Mouse (Mus musculus) CD4-positive, CD25-positive, alpha-beta regulatory T cell, adult 2 months (primary cell): ENCODE data around the gene Vmn1r188.
"Not testable (repeated sequence)": the region's sequence is repeated elsewhere in the genome, so short reads cannot be mapped to it uniquely, and the experiment has no call there.

Experiments used
- DNase-seq: peaks from one replicate; pipeline ENCODE4 v3.0.0-alpha.2; 2012; ENCODE audit warnings: low read depth, low spot score

Vmn1r188 gene

DNA sequence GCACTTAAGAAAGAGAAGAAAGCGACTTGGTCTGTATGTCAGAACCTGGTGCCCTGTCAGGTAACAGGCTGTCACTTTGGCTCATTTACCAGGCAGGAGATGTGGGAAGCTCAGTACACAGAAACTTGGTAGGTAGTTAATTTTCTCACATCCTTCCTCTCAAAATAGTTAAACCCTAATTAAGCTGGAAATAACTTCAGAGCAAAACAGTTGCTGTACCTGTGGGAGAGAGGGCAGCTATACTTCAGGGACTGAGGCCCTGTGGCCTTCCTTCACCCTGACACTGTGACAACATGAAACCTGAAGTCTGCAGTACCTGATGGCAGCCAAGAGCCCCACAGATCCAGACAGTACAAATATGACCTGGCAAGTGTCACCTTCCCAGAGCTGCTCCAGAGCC is at the start of gene Vmn1r188:
Gene Vmn1r188, plus strand, starts transcription at position 301 of the 400 bp plus-strand sequence.
- DNase-seq: not testable (repeated sequence)

DNA sequence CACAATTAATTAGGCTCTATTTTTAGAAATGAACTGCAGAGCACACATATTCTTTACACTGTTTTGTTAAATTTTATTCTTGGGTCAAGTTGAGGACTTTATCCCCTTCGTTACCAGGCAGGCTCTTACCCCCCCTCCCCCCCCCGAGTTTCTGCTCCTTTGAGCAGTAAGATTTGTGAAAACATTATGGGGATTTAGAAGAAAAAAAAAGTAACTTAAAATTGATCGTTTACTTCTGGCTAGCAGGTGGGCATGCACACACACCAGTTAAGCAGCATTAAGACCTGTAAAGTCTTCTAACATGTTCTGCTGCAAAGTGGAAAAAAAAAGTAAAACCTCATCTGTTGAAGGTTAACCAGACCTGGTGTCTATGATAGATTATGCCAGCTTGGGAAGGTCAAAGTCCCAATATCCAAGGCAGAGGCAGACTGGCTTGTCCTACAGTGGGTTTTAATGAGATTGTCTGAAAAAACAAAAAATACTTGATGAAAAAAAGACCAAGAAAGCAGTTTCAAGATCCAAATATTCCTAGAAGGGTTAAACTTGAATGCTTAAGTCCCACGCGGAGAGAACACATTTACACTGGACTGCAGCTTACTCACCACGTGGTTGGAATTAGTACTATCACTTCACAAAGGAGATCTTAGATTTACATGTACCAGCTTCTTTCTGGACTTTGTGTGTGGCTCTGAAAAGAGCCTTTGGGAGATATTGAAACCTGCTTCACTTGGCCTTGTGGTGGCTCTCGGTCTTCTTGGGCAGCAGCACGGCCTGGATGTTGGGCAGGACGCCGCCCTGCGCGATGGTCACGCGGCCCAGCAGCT is 49.6 kb upstream of the Vmn1r188 start:
- no peak for DNase-seq

DNA sequence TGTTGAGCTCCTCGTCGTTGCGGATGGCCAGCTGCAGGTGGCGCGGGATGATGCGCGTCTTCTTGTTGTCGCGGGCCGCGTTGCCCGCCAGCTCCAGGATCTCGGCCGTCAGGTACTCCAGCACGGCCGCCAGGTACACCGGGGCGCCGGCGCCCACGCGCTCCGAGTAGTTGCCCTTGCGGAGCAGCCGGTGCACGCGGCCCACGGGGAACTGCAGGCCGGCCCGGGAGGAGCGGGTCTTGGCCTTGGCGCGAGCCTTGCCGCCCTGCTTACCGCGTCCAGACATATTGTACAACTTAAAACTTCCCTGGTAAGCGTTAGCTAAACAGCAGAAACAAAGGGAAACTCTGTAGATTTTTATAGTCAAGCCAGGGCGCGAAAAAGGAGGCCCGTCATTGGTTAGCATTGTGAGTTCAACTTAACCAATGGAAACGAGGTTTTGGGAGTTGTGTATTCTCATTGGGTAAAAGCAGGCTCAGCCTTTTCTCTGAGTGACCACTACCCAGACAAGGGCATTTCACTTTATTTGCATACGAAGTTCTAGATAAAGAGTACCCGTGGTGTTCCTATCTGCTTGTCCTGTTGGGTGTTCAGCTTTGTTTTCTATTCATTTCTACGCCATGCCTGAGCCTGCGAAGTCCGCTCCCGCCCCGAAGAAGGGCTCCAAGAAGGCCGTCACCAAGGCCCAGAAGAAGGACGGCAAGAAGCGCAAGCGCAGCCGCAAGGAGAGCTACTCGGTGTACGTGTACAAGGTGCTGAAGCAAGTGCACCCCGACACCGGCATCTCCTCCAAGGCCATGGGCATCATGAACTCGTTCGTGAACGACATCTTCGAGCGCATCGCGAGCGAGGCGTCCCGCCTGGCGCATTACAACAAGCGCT is 48.7 kb upstream of the Vmn1r188 start, which contains the start of the genes Hist1h2ah and Hist1h2bk:
Gene Hist1h2ah, minus strand, starts transcription at position 302 of the 882 bp plus-strand sequence.
Gene Hist1h2bk, plus strand, starts transcription at position 604 of the 882 bp plus-strand sequence.
- peak; percentile 89 for DNase-seq

DNA sequence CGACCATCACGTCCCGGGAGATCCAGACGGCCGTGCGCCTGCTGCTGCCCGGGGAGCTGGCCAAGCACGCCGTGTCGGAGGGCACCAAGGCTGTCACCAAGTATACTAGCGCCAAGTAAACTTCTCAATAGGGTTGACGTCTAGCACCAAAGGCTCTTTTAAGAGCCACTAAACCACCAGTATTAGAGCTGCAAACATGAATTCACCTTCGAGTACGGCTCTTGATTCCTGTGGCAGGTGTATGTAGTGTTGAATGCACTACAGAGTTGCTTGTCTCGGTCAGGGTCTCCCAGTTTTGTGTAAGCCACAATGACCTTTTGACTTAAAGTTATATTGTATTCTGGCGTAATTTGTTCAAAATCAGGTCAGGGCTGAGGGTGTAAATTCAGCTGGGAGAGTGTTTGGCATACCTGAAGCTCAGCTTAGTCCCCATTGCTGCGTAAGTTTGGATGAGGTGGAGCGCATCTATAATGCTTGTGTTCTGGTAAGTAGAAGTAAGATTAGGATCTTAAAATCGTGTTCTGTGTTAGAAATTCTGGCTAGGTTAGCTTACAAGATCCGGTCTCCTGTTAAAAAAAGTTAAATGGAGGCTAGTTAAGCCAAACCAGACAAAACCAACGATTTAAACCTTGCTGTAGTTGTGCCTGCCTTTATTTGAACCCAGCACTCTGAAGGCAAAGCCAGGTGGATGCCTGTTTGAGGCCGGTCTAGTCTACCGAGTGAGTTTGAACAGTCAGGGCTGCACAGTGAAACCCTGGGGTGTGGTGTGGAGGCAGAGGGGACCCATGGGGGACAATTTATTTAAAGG is 47.9 kb upstream of the Vmn1r188 start:
- DNase-seq: no peak

DNA sequence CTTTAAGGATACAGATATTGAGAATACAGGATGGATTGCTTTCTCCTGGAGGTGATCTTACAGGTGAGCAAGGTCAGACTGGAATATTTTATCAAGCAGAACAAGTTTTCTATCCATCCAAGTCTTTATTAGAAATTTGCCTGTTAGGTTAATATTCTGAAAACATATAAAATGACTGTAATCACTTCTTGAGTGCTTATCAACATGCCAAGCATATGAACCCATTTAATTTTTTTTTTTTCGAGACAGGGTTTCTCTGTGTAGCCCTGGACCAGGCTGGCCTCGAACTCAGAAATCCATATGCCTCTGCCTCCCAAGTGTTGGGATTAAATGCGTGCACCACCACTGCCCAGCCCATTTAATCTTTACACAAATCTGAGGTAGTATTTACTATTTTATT is 47.3 kb upstream of the Vmn1r188 start:
- DNase-seq: no peak

DNA sequence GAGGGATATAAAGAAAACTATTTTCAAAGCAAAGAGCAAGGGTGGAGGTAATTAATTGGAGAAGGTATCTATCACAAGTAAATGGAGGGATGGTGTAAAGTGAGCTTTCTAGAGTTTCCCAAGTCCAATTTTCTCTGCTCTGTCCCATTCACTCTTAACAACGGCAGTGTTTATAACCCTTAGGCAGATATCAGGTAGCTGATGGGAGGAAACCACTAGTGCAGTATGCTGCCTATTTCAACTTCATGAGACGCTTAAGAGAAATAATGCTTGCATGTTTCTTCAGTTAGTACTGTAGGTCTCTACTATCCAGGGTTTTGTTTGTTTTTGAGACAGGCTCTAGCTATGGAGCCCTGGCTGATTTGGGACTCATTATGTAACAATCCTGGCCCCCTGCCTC is 46.8 kb upstream of the Vmn1r188 start:
- DNase-seq: no peak

DNA sequence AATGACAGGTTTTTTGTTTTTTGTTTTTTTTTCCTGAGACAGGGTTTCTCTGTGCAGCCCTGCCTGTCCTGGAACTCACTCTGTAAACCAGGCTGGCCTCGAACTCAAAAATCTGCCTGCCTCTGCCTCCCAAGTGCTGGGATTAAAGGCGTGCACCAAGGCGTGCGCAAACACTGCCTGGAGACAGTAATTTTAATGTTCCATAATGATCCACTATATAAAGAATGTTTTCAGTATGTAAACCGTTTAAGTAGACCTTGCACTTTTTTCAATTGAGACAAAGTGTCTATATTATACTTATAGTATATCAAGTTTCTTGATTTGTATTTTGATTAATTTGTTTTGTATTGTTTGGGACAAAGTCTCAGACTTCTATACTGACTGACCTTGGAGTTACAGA is 44.9 kb upstream of the Vmn1r188 start:
- DNase-seq: no peak

DNA sequence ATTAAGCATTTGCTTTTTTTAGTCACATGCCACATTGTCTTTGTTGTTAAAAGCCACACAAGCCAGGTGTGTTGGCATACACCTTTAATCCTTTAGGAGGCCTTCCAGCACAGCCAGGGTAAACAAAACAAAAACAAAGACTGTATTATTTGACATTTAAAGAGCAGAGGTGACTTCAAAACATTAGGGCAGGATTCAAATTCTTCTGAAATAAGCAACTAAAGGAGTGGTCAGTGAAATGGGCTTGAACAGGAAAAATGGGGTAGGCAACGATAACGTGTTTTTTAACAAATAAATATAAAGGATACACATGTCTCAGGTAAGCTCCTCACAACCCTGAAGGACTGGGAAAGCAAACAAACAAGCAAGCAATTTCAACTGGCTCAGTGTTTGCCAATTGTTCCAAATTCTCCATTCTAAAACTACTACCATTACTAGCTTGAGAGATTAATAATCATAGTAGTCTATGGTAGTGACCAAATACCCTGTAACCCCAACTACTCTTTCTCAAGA is 44.2 kb upstream of the Vmn1r188 start:
- no peak for DNase-seq

DNA sequence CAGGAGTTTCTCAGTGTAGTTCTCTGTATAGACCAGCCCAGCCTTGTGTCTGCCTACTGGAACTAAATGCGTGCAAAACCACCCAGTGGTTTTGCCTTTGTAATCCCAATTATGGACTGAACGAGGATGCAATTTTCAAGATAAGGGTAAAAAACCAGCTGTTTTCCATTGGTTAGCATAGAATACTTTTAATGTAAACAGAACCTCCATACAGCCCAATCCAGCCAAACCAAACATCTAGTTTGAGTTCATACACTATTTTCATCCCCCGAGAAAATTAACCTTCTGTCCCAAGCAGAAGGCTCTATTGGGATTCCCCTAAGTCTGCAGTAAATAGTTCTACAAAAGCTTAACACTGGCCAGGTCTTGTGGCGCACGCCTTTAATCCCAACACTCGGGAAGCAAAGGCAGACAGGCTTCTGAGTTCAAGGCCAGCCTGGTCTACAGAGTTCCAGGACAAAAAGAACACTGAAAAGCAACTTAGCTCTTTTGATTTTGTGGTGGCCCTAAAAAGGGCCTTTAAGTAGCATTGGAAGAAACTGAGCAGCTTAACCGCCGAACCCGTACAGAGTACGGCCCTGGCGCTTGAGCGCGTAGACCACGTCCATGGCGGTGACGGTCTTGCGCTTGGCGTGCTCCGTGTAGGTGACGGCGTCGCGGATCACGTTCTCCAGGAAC is 43.6 kb upstream of the Vmn1r188 start:
- peak; percentile 53 for DNase-seq

DNA sequence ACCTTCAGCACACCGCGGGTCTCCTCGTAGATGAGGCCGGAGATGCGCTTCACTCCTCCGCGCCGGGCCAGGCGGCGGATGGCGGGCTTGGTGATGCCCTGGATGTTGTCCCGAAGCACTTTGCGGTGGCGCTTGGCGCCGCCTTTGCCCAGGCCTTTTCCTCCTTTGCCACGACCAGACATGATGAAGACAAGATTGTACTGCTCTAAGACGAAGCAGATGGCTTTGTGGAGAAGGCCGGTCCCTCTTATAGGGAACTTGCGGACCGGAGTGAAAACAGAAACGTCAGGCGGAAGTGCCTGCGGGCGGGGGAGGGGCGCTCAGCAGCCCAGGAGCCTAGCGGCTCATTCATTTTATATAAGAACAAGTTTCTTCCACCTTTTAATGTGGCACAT is 43.1 kb upstream of the Vmn1r188 start, which contains the start of gene Hist1h4i:
Gene Hist1h4i, minus strand, starts transcription at position 221 of the 395 bp plus-strand sequence.
- peak; percentile 94 for DNase-seq

DNA sequence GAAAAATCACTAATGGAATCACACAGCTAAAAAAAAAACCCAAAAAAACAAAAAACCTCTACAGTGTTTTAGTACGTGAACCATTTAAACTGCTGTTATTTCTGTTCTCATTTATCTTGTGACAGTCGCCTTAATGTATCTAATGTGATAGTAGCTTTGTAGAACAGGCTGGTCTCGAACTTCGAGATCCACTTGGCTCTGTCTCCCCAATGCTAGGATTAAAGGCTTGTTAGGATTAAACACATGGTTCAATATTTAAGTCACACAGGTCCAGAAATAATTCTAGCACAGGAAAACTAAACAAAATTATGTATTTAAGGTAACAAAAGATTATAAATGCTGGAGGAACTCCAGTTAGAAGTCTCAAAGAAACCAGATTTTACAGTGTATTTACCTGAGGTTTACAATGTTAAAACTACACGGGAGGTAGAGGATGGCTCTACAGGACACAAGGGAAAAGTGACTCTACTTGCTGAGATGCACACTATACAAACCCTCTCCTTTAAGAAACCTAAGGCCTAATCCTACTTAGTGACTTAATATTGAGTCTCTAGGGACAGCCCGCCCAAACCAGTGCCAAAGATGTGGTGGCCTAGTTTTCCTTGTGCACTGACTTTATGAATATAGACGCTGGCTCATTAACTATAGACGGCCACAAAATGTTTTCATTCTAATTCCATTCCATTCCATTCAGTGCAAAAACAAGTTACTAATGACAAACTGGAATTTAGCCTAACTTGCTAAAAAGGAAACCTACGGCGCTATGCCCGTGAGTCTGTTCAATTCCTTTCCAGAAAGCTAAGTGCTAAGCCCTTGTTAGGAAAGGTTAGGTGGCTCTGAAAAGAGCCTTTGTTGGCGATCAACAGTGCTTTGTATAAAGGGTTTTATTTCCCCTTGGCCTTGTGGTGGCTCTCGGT is 42.3 kb upstream of the Vmn1r188 start:
- peak; percentile 29 for DNase-seq

DNA sequence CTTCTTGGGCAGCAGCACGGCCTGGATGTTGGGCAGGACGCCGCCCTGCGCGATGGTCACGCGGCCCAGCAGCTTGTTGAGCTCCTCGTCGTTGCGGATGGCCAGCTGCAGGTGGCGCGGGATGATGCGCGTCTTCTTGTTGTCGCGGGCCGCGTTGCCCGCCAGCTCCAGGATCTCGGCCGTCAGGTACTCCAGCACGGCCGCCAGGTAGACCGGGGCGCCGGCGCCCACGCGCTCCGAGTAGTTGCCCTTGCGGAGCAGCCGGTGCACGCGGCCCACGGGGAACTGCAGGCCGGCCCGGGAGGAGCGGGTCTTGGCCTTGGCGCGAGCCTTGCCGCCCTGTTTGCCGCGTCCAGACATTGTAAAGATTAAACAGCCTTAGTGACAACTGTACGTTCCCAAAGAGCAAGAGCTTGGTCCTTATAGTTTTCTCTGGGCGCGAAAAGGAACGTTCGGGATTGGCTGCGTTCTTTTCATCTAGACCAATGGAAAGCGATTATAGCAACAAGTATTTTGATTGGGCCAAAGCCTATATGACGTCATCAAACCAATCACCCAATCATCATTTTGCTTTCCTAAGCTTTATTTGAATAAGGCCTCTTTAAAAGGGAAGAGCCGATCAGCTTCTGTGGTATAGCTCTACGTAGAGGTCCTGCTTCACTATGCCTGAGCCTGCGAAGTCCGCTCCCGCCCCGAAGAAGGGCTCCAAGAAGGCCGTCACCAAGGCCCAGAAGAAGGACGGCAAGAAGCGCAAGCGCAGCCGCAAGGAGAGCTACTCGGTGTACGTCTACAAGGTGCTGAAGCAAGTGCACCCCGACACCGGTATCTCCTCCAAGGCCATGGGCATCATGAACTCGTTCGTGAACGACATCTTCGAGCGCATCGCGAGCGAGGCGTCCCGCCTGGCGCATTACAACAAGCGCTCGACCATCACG is 41.4 kb upstream of the Vmn1r188 start, which contains the start of the genes Hist1h2ag and Hist1h2bj:
Gene Hist1h2ag, minus strand, starts transcription at position 377 of the 935 bp plus-strand sequence.
Gene Hist1h2bj, plus strand, starts transcription at position 647 of the 935 bp plus-strand sequence.
- peak; percentile 94 for DNase-seq

DNA sequence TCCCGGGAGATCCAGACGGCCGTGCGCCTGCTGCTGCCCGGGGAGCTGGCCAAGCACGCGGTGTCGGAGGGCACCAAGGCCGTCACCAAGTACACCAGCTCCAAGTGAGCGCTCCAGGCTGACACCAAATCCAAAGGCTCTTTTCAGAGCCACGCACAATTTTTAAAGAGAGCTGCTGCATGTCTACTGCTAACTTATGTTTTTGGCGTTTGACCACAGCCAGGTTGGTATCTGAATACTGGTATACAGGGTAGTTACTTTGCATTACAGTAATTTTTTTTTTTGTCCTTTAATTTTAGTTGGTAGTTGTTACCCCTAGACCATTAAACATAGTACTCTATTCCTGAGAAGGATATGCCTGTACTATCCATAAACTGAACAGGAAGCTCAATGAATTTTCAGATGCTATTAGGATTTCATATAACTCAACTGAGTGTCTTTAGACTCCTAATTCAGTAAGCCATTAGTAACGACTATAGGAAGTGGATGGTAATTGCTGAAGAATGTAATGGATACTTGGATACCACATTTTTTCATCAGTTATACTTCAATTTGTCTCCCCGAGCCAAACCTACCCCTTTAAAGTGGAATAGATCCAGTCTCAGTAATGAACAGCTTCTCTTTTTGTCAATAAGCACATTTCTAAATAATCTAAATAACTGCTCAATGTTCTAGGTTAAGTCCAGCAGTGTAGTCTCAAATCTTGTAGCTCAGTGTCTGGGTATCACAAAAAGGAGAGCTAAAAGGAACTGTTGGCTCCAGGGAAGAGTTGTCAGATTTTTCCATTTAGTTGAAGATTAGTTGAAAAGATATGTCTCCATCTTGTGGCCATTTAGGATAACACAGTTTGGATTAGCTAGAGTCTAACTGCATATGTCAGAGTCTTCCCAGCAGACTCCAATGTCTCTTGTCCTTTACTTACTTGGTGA is 40.5 kb upstream of the Vmn1r188 start:
- peak; percentile 77 for DNase-seq

DNA sequence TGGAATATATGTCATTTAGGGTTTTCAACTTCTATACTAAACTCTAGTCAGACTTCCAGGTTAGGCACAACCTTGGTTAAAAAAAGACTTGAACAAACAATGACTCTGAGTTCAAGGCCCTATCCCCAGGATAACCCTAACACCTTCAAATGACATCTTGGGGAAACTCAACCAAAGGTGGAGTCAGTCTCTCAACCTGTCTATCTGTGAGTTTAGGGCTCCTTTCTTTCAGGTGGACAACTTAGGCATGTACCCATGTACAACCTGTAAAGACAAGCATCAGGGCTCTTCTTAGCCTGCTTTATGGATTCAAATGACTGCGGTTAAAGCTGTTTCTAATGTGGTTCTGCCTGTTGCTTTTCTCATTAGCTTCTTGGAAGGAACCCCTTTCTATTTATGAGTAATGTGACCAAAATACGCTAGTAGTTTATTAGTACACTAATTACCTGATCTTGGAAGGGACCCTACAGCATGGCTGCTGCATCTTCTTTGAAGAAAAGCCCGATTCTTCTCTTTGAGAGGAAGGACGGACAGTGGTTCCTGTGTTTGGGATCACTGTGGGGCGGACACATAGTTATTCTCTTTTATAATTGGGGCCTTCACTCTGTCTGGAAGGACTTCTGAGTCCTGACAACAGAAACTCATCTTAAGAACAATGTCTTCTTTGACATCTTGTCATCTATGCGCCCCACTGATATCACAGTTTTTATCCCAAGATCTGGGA is 39.6 kb upstream of the Vmn1r188 start:
- DNase-seq: no peak

DNA sequence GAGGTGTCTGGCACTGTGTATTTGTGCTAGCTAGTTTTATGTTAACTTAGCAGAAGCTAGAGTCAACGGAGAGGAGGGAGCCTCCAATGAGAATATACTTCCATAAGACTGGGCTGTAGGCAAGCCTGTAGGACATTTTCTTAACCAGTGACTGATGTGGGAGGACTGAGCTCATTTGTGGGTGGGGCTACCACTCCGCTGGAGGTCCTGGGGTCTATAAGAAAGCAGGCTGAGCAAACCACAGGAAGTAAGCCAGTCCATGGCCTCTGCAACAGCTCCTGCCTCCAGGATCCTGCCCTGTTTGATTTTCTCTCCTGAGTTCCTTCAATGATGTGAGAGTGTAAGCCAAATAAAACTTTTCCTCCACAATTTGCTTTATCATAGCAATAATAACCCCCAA is 38.9 kb upstream of the Vmn1r188 start:
- no peak for DNase-seq

DNA sequence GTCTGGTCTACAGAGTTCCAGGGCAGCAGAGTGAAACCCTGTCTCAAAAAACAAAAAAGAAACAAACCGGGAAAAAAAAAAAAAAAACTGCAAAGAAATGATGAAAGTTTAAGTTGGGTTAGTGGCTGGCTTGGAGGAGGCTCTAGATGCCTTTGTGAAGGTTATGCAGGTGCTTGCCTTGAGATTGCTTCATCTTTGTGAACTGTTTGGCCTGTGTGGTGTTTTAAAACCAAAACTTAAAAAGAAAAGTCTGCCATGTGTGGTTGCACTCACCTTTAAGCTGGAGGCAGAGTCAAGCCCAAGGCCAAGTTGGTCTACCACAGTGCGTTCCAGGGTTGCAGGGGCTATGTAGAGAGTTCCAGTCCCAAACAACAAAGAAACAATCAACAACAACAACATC is 35.2 kb upstream of the Vmn1r188 start:
- no peak for DNase-seq
